Mouse (Mus musculus): ENCODE measurements around the gene Cilp2.

- no peak for TF ChIP-seq CTCF (IDR thresholded peaks at IDR 0.05; ENCODE audit: extremely low read depth, insufficient read length, insufficient replicate concordance, low read depth, low read length)
- no peak for TF ChIP-seq POLR2A (IDR thresholded peaks at IDR 0.05; ENCODE audit: low read depth, low read length)
Measured at GRCm38 (mm10) chr8:69874654-69875053, 12.8 kb downstream of the Cilp2 start.
